Mouse (Mus musculus) heart, embryonic 14.5 days (tissue): ENCODE measurements at regions not wholly inside any gene's neighbourhood (a gene's known extent, or its start where the extent isn't known, plus 50 kb on each side); places are given as distances from the start of the nearest gene placed in this dataset.

Source experiments
- ATAC-seq: fragments of 200-750 bp; cut with Nextera tagmentation; 2 replicates; pipeline ENCODE4 v1.8.0; 2017; ENCODE audit warnings: low read depth, moderate TSS enrichment; ENCODE audit not compliant: insufficient number of reproducible peaks, insufficient read depth, low FRiP score
- H3K27ac ChIP-seq, 2 experiments: fragments of 200-500 bp in 1 of 2; fragments of 300-500 bp in 1 of 2; sonication (generic) in 1 of 2; replicated peaks in 1 of 2; 2 replicates each; pipeline ENCODE4 v1.5.1; 2012 to 2014; ENCODE audit warnings: low read depth in 2 of 2, low read length in 2 of 2, control low read depth in 1 of 2, mild to moderate bottlenecking in 1 of 2, mixed read lengths in 1 of 2; ENCODE audit not compliant: control insufficient read depth in 1 of 2, insufficient read depth in 1 of 2
- H3K27me3 ChIP-seq: fragments of 300-500 bp; sonication (generic); 2 replicates; pipeline ENCODE4 v1.6.1; 2014; ENCODE audit warnings: mild to moderate bottlenecking, low read length, control low read depth; ENCODE audit not compliant: control insufficient read depth, insufficient read depth
- H3K36me3 ChIP-seq: fragments of 300-500 bp; sonication (generic); 2 replicates; pipeline ENCODE4 v1.6.1; 2014; ENCODE audit warnings: mild to moderate bottlenecking, control low read depth, low read length, mixed read lengths; ENCODE audit not compliant: control insufficient read depth, insufficient read depth
- H3K4me1 ChIP-seq, 2 experiments: fragments of 200-500 bp in 1 of 2; fragments of 300-500 bp in 1 of 2; sonication (generic) in 1 of 2; 2 replicates each; pipeline ENCODE4 v1.6.1; 2012 to 2014; ENCODE audit warnings: low read length in 2 of 2, control low read depth in 1 of 2, mixed read lengths in 1 of 2; ENCODE audit not compliant: control insufficient read depth in 2 of 2, insufficient read depth in 2 of 2
- H3K4me2 ChIP-seq: fragments of 300-500 bp; sonication (generic); 2 replicates; pipeline ENCODE4 v1.6.1; 2014; ENCODE audit warnings: mild to moderate bottlenecking, low read length
- H3K4me3 ChIP-seq, 2 experiments: fragments of 200-500 bp in 1 of 2; fragments of 300-500 bp in 1 of 2; sonication (generic) in 1 of 2; 2 replicates each; pipeline ENCODE4 v1.5.1; 2012 to 2014; ENCODE audit warnings: low read length in 2 of 2, mild to moderate bottlenecking in 2 of 2, control low read depth in 1 of 2, low read depth in 1 of 2, moderate library complexity in 1 of 2; ENCODE audit not compliant: control insufficient read depth in 1 of 2, insufficient read depth in 1 of 2
- H3K9ac ChIP-seq: fragments of 300-500 bp; sonication (generic); 2 replicates; pipeline ENCODE4 v1.6.1; 2014; ENCODE audit warnings: mild to moderate bottlenecking, low read length
- H3K9me3 ChIP-seq: fragments of 300-500 bp; sonication (generic); 2 replicates; pipeline ENCODE4 v1.6.1; 2016; ENCODE audit warnings: low read length, control low read depth; ENCODE audit not compliant: control insufficient read depth
- WGBS: fragments of 180-500 bp; shearing (Covaris S2); extraction: QIAGEN DNeasy Blood & Tissue Kit; methylation state at CpG from one replicate; pipeline ENCODE4 v1.1.7; 2014; 5-methylcytosine and 5-hydroxymethylcytosine counted together

DNA sequence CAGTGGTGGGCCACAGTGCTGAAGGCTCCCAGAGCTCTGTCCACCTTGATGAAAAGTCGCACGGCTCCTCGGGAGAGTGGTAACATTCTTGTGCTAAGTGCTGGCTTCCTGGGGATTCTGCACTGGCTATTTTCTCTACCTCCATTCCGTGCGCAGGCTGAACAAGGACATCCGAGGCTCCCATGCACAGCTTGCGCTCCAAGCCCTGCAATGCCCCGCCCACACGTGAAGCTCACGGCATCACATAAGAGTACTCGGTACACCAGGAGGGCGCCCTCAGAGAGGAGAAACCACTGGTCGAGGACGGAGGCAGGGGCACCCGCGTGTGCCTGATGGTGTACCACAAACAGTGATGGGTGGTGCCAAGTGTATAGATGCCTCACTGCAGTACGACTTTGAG, 73.7 kb upstream of the Pced1b start:
- Histone ChIP-seq H3K9ac (no peak overlapping the region), H3K27me3 (no peaks in the 10 kb centered on the region), H3K27ac (no peak overlapping the region), H3K4me3 (peak overlapping the region in 1 of 2 experiments; percentile 5; a peak in 1 of 4 replicates), H3K4me2 (peak overlapping the region; percentile 56), H3K9me3 (no peaks in the 10 kb centered on the region), H3K36me3 (no peaks in the 10 kb centered on the region), H3K4me1 (peaks cover 12 to 14% of the 10 kb centered on the region in 2 experiments)
- ATAC-seq: no peak
- WGBS: 37% methylated on average over 17 of the region's 17 CpGs

DNA sequence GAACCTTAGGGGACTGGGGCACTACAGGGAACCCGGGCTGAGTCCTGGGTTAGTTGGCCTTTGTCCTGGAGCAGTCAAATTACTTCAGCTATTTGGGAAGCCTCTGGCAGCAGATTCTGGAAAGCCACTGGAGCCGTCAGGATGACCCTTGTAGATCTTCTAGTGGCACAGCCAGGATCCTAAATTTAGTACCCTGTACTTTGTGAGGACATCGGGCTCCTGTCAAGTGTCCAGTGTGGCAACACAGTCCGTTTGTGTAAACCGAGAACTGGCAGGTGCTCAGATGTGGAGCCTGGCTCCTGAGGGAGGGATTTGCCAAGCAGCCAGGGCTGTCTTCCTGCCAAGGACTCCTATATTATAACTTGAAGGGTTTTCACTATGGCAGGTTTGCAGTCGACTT, 76.8 kb upstream of the Pced1b start:
- H3K27me3 ChIP-seq: no peaks in the 10 kb centered on the region
- ATAC-seq: no peak; the same call in 1 of the 2 replicates
- WGBS: 47% methylated on average over 6 of the region's 6 CpGs
- H3K4me2 ChIP-seq: no peak overlapping the region
- H3K9ac ChIP-seq: no peak overlapping the region
- H3K27ac ChIP-seq: peak overlapping the region in 1 of 2 experiments; percentile 24; a peak in 1 of 4 replicates
- H3K9me3 ChIP-seq: no peaks in the 10 kb centered on the region
- H3K36me3 ChIP-seq: no peaks in the 10 kb centered on the region
- H3K4me3 ChIP-seq: no peak overlapping the region
- peaks cover 12 to 14% of the 10 kb centered on the region in 2 experiments for H3K4me1 ChIP-seq

DNA sequence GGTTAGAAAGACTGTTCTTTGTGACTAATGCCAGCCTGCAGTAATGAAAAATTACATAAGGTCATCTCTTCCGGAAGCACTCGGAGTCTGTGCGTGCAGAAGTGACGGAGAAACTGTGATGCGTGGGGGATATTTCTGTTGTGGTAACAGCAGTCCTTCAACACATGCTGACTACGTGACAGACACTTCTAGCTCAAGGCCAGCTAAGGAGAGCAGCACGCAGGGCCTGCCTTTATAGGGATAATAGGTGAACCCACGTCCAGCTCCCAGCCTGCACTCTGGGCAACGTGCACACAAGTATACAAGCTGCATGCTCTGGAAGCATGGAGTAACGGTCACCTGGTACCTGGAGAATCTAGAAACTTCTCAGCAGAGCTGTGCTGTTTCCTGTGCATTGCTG, 77.5 kb upstream of the Pced1b start:
- WGBS: 67% methylated on average over 10 of the region's 10 CpGs

DNA sequence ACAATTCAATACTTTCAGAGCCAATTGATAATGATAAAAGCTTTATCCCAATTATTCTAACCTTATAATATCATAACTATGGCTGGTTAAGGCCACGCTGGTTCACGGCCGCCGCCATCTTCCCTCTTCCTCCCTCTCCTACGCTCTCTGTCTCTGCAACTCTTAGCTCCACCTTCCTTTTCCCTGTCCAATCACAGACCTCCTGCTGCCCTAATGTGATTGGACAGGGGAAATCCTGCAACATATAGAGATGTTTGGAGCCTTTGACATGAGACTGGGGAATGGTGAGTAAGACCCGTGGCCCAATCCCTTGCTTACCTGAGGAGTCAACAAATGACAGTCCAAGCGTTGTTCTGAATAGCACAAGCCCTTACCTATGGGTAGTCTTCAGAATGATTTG, 79.8 kb upstream of the Pced1b start:
- no peaks in the 10 kb centered on the region for H3K36me3 ChIP-seq
- 94% methylated on average over 7 of the region's 7 CpGs for WGBS
- no peak overlapping the region for H3K27ac ChIP-seq
- ATAC-seq: no peak
- peaks cover 8 to 9% of the 10 kb centered on the region in 2 experiments for H3K4me1 ChIP-seq
- H3K9ac ChIP-seq: no peak overlapping the region
- H3K4me2 ChIP-seq: no peak overlapping the region
- H3K4me3 ChIP-seq: no peak overlapping the region
- H3K9me3 ChIP-seq: no peaks in the 10 kb centered on the region
- no peaks in the 10 kb centered on the region for H3K27me3 ChIP-seq

More for the DNA sequence above, 77.5 kb upstream of the Pced1b start:
- no peak overlapping the region for H3K4me2 ChIP-seq
- H3K36me3 ChIP-seq: no peaks in the 10 kb centered on the region
- peaks cover 11 to 14% of the 10 kb centered on the region in 2 experiments for H3K4me1 ChIP-seq
- H3K9ac ChIP-seq: no peak overlapping the region
- no peaks in the 10 kb centered on the region for H3K9me3 ChIP-seq
- no peak overlapping the region for H3K4me3 ChIP-seq
- ATAC-seq: no peak
- H3K27ac ChIP-seq: no peak overlapping the region
- H3K27me3 ChIP-seq: no peaks in the 10 kb centered on the region

DNA sequence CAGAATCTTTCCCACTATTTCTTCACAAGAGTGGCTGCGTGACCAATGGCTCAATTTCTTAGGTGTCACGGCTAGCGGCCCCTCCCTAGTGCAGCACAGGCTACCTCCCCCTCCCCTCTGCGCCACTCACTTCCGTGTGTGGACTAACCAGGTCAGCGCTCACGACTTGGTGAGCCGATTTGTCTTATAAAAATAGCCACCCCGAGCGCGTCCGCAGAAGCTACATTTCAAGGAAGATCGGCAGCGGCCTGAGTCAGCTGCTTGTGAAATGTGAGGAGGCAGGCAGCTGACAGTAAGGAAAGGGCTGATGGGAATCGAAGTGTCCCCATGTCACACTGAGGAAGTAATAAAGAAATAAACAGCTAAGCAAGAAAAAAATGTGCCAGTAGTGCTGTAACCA, 82.3 kb upstream of the Pced1b start:
- Histone ChIP-seq H3K27ac (no peak overlapping the region), H3K4me1 (peaks cover under 1 to 2% of the 10 kb centered on the region in 2 experiments; a peak in 2 of 4 replicates), H3K9me3 (no peaks in the 10 kb centered on the region), H3K27me3 (no peaks in the 10 kb centered on the region), H3K4me2 (no peak overlapping the region), H3K4me3 (no peak overlapping the region), H3K36me3 (no peaks in the 10 kb centered on the region), H3K9ac (no peak overlapping the region)
- no peak for ATAC-seq
- 64% methylated on average over 15 of the region's 15 CpGs for WGBS

DNA sequence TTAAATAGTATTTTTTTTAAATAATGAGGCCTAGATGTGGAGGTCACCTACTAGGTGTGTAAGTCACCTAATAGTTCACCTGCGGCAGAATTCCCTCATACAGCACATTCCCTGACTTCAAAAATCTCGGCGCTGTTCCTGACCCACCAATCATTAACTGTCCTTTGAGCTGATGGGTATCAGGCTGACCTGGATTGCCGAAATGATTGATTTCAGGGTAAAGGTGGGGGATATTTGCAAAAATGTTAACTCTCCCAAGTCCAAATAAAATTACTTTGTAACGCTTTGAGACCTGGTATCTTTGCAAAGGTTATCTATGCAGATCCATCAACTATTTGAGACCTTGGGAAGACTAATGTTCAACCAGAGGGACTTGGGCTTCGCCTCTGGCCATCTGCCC, 82.9 kb upstream of the Pced1b start:
- Histone ChIP-seq H3K27ac (no peak overlapping the region), H3K27me3 (no peaks in the 10 kb centered on the region), H3K4me2 (no peak overlapping the region), H3K9ac (no peak overlapping the region), H3K4me3 (no peak overlapping the region), H3K9me3 (no peaks in the 10 kb centered on the region), H3K36me3 (no peaks in the 10 kb centered on the region), H3K4me1 (no peaks in the 10 kb centered on the region)
- 90% methylated on average over 6 of the region's 6 CpGs for WGBS
- no peak for ATAC-seq

DNA sequence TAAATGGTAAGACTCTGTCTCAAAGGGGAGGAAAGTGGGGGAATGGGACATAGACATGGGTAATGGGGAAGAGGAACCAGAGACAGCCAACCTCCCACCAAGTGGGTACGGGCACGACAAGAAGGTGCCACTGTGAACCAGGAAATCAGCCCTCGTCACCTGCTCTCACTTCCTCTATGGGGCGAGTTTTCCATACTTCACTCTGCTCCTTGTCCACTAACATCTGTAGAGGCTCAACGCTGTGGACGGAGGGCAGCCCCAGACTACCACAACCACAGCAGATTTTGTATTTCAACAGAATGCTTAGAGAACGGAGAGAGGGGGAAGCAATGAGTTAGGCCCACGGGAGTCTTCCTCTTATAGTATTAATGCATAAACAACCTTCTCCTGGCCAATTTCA, 83.8 kb upstream of the Pced1b start:
- H3K36me3 ChIP-seq: no peaks in the 10 kb centered on the region
- 84% methylated on average over 8 of the region's 8 CpGs for WGBS
- no peak overlapping the region for H3K27ac ChIP-seq
- H3K4me2 ChIP-seq: no peak overlapping the region
- no peak overlapping the region for H3K4me3 ChIP-seq
- H3K9me3 ChIP-seq: no peaks in the 10 kb centered on the region
- no peaks in the 10 kb centered on the region for H3K27me3 ChIP-seq
- no peak for ATAC-seq
- H3K4me1 ChIP-seq: no peaks in the 10 kb centered on the region
- H3K9ac ChIP-seq: no peak overlapping the region

DNA sequence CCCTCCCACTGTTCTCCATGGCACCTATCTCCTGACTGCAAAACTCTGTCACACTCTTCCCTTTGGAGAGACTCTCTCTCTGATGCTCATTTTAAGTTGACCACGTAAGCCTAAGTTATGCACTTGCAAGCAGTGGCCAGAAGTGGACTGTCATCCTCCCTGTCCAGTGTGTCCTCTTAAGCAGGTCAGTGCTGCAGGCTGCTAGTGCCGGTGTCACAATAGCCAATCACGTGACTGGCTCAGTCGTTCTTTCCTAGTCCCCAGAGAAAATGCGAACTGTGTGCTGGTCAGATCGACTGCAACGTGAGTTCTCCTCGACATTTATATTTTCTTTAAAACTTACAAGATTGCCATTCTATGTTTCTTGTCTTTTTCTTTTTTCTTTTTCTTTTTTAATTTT, 84.6 kb upstream of the Pced1b start:
- H3K9me3 ChIP-seq: no peaks in the 10 kb centered on the region
- H3K9ac ChIP-seq: no peak overlapping the region
- no peak overlapping the region for H3K4me3 ChIP-seq
- H3K36me3 ChIP-seq: no peaks in the 10 kb centered on the region
- H3K27me3 ChIP-seq: no peaks in the 10 kb centered on the region
- ATAC-seq: no peak
- no peak overlapping the region for H3K4me2 ChIP-seq
- no peak overlapping the region for H3K27ac ChIP-seq
- no peaks in the 10 kb centered on the region; a peak in 1 of 4 replicates for H3K4me1 ChIP-seq
- WGBS: 81% methylated on average over 8 of the region's 8 CpGs
